Mouse (Mus musculus) thymus, adult 2 months (tissue): ENCODE measurements around the gene Zc3h12c. TPM values are rescaled to one million over a fixed set of nuclear protein-coding genes. Genes with fewer than 3 reads are reported as not detected.

Source experiments
- DNase-seq: peaks from one replicate; pipeline ENCODE4 v3.0.0; 2021
- H3K27ac ChIP-seq: fragments of 200-500 bp; 2 replicates; pipeline ENCODE4 v1.5.1; 2012; ENCODE audit warnings: low read length, control low read depth; ENCODE audit not compliant: control insufficient read depth, insufficient read depth
- H3K27me3 ChIP-seq: fragments of 200-500 bp; 2 replicates; pipeline ENCODE4 v1.6.1; 2012; ENCODE audit warnings: mild to moderate bottlenecking, low read length, moderate library complexity, mixed read lengths; ENCODE audit not compliant: control insufficient read depth, insufficient read depth
- H3K36me3 ChIP-seq: fragments of 200-500 bp; 2 replicates; pipeline ENCODE4 v1.6.1; 2012; ENCODE audit warnings: mild to moderate bottlenecking, low read length, moderate library complexity; ENCODE audit not compliant: control insufficient read depth, insufficient read depth
- H3K4me1 ChIP-seq: fragments of 200-500 bp; replicated peaks from 2 replicates; pipeline ENCODE4 v1.6.1; 2012; ENCODE audit warnings: low read length; ENCODE audit not compliant: control insufficient read depth, insufficient read depth
- H3K4me3 ChIP-seq: fragments of 200-500 bp; 2 replicates; pipeline ENCODE4 v1.5.1; 2012; ENCODE audit warnings: mild to moderate bottlenecking, low read length, control low read depth, moderate library complexity; ENCODE audit not compliant: control insufficient read depth, insufficient read depth
- CTCF ChIP-seq: fragments of 200-500 bp; IDR thresholded peaks from 2 replicates; pipeline ENCODE4 v1.5.1; 2012; ENCODE audit warnings: mild to moderate bottlenecking, control low read depth, low read length, moderate library complexity, borderline replicate concordance; ENCODE audit not compliant: control insufficient read depth, poor library complexity, insufficient read depth; ENCODE audit errors: extremely low read depth
- POLR2A ChIP-seq: fragments of 200-500 bp; IDR thresholded peaks from 2 replicates; pipeline ENCODE4 v1.6.1; 2012; ENCODE audit warnings: mild to moderate bottlenecking, low read length, control low read depth, moderate library complexity; ENCODE audit not compliant: control insufficient read depth, poor library complexity, insufficient read depth; ENCODE audit errors: extremely low read depth
- WGBS: fragments of 180-500 bp; shearing (Covaris S2); methylation state at CpG from one replicate; pipeline ENCODE4 v1.1.7; 2018; 5-methylcytosine and 5-hydroxymethylcytosine counted together
- polyA plus RNA-seq: library from polyadenylated mRNA; depleted of rRNA; stranded (reverse); fragments of >200 nt; gene quantifications from 2 replicates; pipeline ENCODE4 v1.2.3, GENCODE M21; 2012

Gene Zc3h12c
- polyA plus RNA-seq, 1 experiment, result 1.5 TPM

DNA sequence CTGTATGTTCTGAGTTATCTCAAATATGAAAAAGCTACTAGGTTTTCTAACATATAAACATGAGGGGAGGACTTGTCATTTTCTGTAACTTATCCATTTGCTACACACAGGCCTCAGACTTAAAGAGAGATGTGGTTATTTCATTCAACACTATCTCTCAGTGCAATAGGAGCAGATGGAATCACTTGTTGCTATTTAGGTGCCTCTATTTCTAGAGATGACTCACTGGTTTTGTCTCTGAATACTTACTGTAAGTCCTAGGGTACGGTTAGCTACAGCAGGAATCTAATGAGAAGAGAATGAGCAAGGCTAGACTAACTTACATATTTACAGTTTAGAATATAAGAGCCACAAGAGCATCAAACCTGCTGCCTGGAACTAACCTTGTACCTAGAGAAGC, 9.8 kb downstream of the Zc3h12c start:
- TF ChIP-seq POLR2A, result no peak
- no peak for TF ChIP-seq CTCF
- WGBS, result 96% methylated on average over 1 of the region's 1 CpGs
- Histone ChIP-seq H3K4me3 (no peak overlapping the region), H3K27ac (no peak overlapping the region), H3K27me3 (no peaks in the 10 kb centered on the region), H3K36me3 (no peaks in the 10 kb centered on the region), H3K4me1 (no peaks in the 10 kb centered on the region)
- DNase-seq, result no peak

- Histone ChIP-seq H3K27me3 (no peaks in the 10 kb centered on the region), H3K4me3 (no peak overlapping the region), H3K4me1 (no peaks in the 10 kb centered on the region), H3K36me3 (no peaks in the 10 kb centered on the region), H3K27ac (no peak overlapping the region)
- no peak for DNase-seq
- 95% methylated on average over 4 of the region's 4 CpGs for WGBS
- TF ChIP-seq CTCF, result no peak
- TF ChIP-seq POLR2A, result no peak
Measured at GRCm38 (mm10) chr9:52155417-52155816, 13.0 kb downstream of the Zc3h12c start.

DNA sequence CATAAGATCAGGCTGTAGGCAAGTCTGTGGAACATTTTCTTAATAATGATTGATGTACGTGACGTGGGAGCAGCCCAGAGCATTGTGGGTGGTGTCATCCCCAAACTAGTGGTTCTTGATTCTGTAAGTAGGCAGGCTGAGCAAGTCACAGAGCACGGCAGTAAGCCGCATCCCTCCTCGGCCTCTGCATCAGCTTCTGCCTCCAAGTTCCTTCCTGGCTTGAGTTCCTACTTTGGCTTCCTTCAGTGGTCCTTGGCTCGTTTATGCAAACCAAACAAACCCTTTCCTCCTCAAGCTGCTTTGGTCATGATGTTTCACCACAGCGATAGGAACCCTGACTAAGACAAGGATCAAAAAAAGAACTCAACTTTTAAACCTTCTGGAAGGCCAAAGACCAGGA, 14.1 kb downstream of the Zc3h12c start:
- 57% methylated on average over 7 of the region's 7 CpGs for WGBS
- H3K4me3 ChIP-seq, result no peak overlapping the region
- DNase-seq, result no peak
- TF ChIP-seq POLR2A (no peak), CTCF (no peak)
- H3K4me1 ChIP-seq, result no peaks in the 10 kb centered on the region
- H3K27me3 ChIP-seq, result no peaks in the 10 kb centered on the region
- H3K27ac ChIP-seq, result no peak overlapping the region
- no peaks in the 10 kb centered on the region for H3K36me3 ChIP-seq

DNA sequence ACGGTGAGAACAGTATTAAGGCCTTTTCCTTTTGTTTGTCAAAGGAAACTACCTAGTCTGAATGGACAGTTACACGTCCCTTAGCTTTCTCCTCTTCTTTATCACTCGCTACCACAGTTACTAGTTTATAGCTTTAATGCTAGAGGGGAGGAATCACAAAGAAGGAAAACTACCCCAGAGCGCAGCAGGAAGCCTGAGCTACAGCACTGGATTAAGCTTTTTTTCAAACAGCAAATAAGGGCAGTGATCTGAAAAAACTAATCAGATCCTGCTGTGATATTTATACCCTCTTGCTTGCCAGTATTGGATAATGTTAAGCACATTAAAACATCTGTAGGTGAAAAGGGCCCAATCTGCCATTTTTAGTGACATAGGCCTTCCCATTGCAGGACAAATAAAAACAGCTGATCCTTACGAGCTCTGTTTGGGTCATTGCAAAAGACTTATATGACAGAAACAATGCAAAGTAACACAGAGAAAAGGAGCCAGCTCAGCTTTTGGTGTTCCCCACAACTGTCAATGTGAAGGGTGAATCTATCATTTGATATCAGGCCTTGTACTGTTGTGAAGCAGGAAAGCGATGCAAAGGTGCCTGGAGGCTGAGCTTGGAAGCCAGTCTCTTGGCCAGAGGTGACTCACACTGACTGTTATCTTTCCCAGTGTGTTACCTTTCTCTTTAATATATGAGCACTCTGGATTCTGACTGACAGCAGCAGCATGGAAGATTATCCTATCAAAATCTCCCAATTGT, 16.1 kb downstream of the Zc3h12c start:
- H3K27ac ChIP-seq, result no peak overlapping the region
- 92% methylated on average over 6 of the region's 6 CpGs for WGBS
- TF ChIP-seq POLR2A (no peak), CTCF (no peak)

GRCm38 (mm10) chr9:52149768-52150167, 18.6 kb downstream of the Zc3h12c start:
- H3K4me1 ChIP-seq, result no peaks in the 10 kb centered on the region
- no peak overlapping the region for H3K27ac ChIP-seq
- no peaks in the 10 kb centered on the region for H3K27me3 ChIP-seq
- no peak for DNase-seq
- H3K4me3 ChIP-seq, result no peak overlapping the region
- H3K36me3 ChIP-seq, result no peaks in the 10 kb centered on the region
- 94% methylated on average over 6 of the region's 6 CpGs for WGBS
- TF ChIP-seq CTCF, result no peak
- TF ChIP-seq POLR2A, result no peak

More for the DNA sequence above, 16.1 kb downstream of the Zc3h12c start:
- no peaks in the 10 kb centered on the region for H3K4me1 ChIP-seq
- no peaks in the 10 kb centered on the region for H3K27me3 ChIP-seq
- no peak overlapping the region for H3K4me3 ChIP-seq
- no peak for DNase-seq
- no peaks in the 10 kb centered on the region for H3K36me3 ChIP-seq

GRCm38 (mm10) chr9:52149286-52149685, 19.1 kb downstream of the Zc3h12c start:
- TF ChIP-seq POLR2A (no peak), CTCF (no peak)
- no peaks in the 10 kb centered on the region for H3K4me1 ChIP-seq
- WGBS, result 90% methylated on average over 4 of the region's 4 CpGs
- H3K4me3 ChIP-seq, result no peak overlapping the region
- H3K27me3 ChIP-seq, result no peaks in the 10 kb centered on the region
- no peaks in the 10 kb centered on the region for H3K36me3 ChIP-seq
- DNase-seq, result no peak
- no peak overlapping the region for H3K27ac ChIP-seq
